Comparison of ENCODE assay signal across 10 mouse cellular contexts in the genomic region with DNA sequence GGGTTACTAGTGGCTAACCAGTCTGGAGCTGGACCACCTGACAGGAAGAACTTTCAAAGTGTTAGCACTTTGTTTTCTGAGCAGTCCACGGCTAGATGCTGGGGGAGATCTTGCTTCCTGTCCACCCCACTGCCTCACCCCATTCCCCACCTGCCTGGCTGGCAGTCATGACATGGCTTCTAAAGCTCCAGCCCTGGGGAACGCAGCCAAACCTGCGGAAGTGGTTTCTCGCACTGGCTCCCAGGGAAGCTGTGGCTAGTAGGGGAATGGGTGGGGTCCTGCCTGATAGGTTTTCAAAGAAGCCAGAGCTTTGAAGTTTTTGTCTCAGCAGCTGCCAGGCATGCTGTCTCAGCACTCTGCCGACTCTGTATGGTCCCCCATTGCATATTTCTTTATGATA.
A peak's percentile ranks its signal among the peaks of the same experiment; 100 is the strongest.
DNase-seq lines count a peak whose midpoint lies in the region; ATAC-seq lines count a peak whose summit lies in the region.
"Had no signal": no experiment of that assay in that cellular context is flagged by ENCODE, and none has a peak within 500 bp of the region (broad histone marks: within the 10 kb centered on the region; RNA-seq: fewer than 3 reads in every experiment).

No protein-coding gene starts in this region.

- H3K9me3 ChIP-seq in kidney, embryonic 16.5 days (ENCODE audit: low read length) = no peaks in the 10 kb centered on the region
- H3K9me3 ChIP-seq: neural tube, embryonic 12.5 days had no signal

- no peaks in the 10 kb centered on the region for H3K36me3 ChIP-seq in kidney, embryonic 16.5 days (ENCODE audit: insufficient read depth, low read length)

- H3K27ac ChIP-seq in kidney, embryonic 16.5 days (ENCODE audit: low read length) = no peak overlapping the region
- H3K27ac ChIP-seq: neural tube, embryonic 12.5 days had no signal

- DNase-seq in kidney, postnatal 36 days = no peak
- DNase-seq in cerebellum, adult 9-11 months = peak; percentile 71
- peak; percentile 70 for DNase-seq in thymus, postnatal 25 days
- DNase-seq in kidney, adult 18-20 months = no peak
- DNase-seq in urinary bladder, postnatal 10 days (ENCODE audit: low spot score) = no peak
- no peak for DNase-seq in adrenal gland, adult 8-10 months

- H3K27me3 ChIP-seq in kidney, embryonic 16.5 days (ENCODE audit: insufficient read depth, low read length) = no peaks in the 10 kb centered on the region
- H3K27me3 ChIP-seq: neural tube, embryonic 12.5 days; Patski had no signal

- ATAC-seq in kidney, embryonic 16.5 days (ENCODE audit: low FRiP score, low TSS enrichment) = no peak
- ATAC-seq in megakaryocyte progenitor cell, adult 5-6 weeks (replicated peaks; ENCODE audit: poor library complexity) = peak; percentile 82
- ATAC-seq: Patski had no signal

- WGBS in kidney, embryonic 16.5 days = 43% methylated on average over 5 of the region's 5 CpGs

- H3K9ac ChIP-seq in kidney, embryonic 16.5 days (replicated peaks; ENCODE audit: low read length) = 0 out of 2 replicates have a peak overlapping the region, but pooled peaks have one; percentile 4
- H3K9ac ChIP-seq: neural tube, embryonic 12.5 days had no signal

- no peak overlapping the region for H3K4me3 ChIP-seq in kidney, embryonic 16.5 days (ENCODE audit: low read length)
- H3K4me3 ChIP-seq: neural tube, embryonic 12.5 days had no signal

- peaks cover 17% of the 10 kb centered on the region for H3K4me1 ChIP-seq in kidney, embryonic 16.5 days (ENCODE audit: insufficient read depth, low read length)
- H3K4me1 ChIP-seq: neural tube, embryonic 12.5 days had no signal

- H3K4me2 ChIP-seq in kidney, embryonic 16.5 days (replicated peaks; ENCODE audit: low read depth, low read length) = no peak overlapping the region
- H3K4me2 ChIP-seq: neural tube, embryonic 12.5 days had no signal

Comparison
In these comparisons a context has a peak if more than half of its experiments do, and no peak if none do; other contexts are left out.
1. DNase-seq: peak in cerebellum, adult 9-11 months (single experiment) and thymus, postnatal 25 days (single experiment); none in kidney, postnatal 36 days (0 of 2), kidney, adult 18-20 months (single experiment), urinary bladder, postnatal 10 days (single experiment) and adrenal gland, adult 8-10 months (single experiment).